ENCODE assay signal across 17 mouse cellular contexts in the genomic region with DNA sequence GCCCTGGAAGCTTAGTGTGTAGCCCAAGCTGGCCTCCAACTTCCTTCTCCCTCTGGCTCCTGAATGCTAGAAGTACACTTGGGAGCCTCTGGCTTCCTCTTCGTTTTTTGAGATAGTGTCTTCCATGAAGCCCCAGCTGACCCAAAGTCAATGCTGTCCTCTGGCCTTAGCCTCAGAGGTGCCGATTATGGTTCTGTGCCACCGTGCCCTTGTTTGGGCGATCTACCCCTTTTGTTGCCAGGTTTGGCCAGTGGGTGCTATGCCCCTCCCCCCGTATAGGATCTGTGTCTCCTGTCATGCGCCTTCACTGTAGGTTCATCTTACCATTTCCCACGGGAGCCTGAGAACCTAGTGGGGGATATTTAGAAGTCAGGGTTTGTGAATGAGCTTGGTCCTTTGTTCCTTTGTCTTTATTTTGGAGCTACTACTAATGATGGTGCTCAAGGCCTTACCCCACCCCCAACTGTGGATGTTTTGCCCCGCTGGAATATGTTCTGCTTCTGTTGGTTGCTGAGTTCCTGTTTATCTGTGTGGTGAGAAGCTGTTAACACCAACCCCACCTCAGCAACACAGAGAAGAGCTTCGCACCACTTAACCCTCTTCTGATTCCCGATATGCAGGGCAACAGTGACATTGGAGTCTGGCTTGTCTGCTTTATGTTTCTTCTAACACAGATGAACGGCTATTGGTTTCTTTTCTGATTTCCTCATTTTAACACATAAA. TPM values are rescaled to one million over a fixed set of nuclear protein-coding genes. Genes with fewer than 3 reads are reported as not detected.
DNase-seq lines count a peak whose midpoint lies in the region; ATAC-seq and TF ChIP-seq lines count a peak whose summit lies in the region.
"Had no signal": no experiment of that assay in that cellular context is flagged by ENCODE, and none has a peak within 500 bp of the region (broad histone marks: within the 10 kb centered on the region; RNA-seq: fewer than 3 reads in every experiment).

No protein-coding gene starts in this region.

- peaks cover 4% of the 10 kb centered on the region; the same call in 1 of the 2 replicates for H3K4me1 ChIP-seq in embryonic facial prominence, embryonic 14.5 days (ENCODE audit: control insufficient read depth, insufficient read depth, low read length)
- peaks cover 22% of the 10 kb centered on the region for H3K4me1 ChIP-seq in embryonic facial prominence, embryonic 10.5 days
- peaks cover 16% of the 10 kb centered on the region for H3K4me1 ChIP-seq in heart, postnatal 0 days (ENCODE audit: control insufficient read depth, insufficient read depth)

- peak; percentile 16 for DNase-seq in embryonic facial prominence, embryonic 14.5 days (ENCODE audit: low spot score)
- DNase-seq in embryonic facial prominence, embryonic 10.5 days (ENCODE audit: low spot score), result no peak
- DNase-seq in lung, postnatal 36 days, result peak; percentile 20
- no peak for DNase-seq in lung, postnatal 10 days
- DNase-seq in heart, postnatal 0 days (ENCODE audit: low spot score), result peak; percentile 65
- no peak for DNase-seq in gastrocnemius, adult 18-20 months (ENCODE audit: low spot score)
- no peak for DNase-seq in right cerebral cortex, adult 2 months (ENCODE audit: low spot score in 2 of 2)
- DNase-seq: cerebellum, postnatal 25 days; kidney, adult 9 months; layer of hippocampus, postnatal 36 days; lung, postnatal 4 days; thymus, postnatal 14 days had no signal

- TF ChIP-seq CTCF in heart, postnatal 0 days (IDR thresholded peaks at IDR 0.05; ENCODE audit: low read depth), result no peak

- TF ChIP-seq EP300 in heart, postnatal 0 days (IDR thresholded peaks at IDR 0.05; ENCODE audit: low read depth), result peak; percentile 51; the same call in 1 of the 2 replicates

- H3K9me3 ChIP-seq in embryonic facial prominence, embryonic 14.5 days (ENCODE audit: control insufficient read depth, low read length), result no peaks in the 10 kb centered on the region
- H3K9me3 ChIP-seq in embryonic facial prominence, embryonic 10.5 days, result no peaks in the 10 kb centered on the region
- no peaks in the 10 kb centered on the region for H3K9me3 ChIP-seq in heart, postnatal 0 days (replicated peaks; ENCODE audit: control insufficient read depth, low read length)
- H3K9me3 ChIP-seq: limb, embryonic 13.5 days had no signal

- peaks cover 40% of the 10 kb centered on the region for H3K36me3 ChIP-seq in embryonic facial prominence, embryonic 14.5 days (ENCODE audit: control insufficient read depth, insufficient read depth, low read length)
- H3K36me3 ChIP-seq in embryonic facial prominence, embryonic 10.5 days (replicated peaks), result peaks cover 48% of the 10 kb centered on the region
- peaks cover 39% of the 10 kb centered on the region for H3K36me3 ChIP-seq in heart, postnatal 0 days (replicated peaks; ENCODE audit: control insufficient read depth, insufficient read depth, low read length)

- WGBS in embryonic facial prominence, embryonic 14.5 days, result 85% methylated on average over 11 of the region's 11 CpGs
- 85% methylated on average over 11 of the region's 11 CpGs for WGBS in embryonic facial prominence, embryonic 10.5 days
- 42% methylated on average over 11 of the region's 11 CpGs for WGBS in heart, postnatal 0 days

- no peak overlapping the region for H3K9ac ChIP-seq in embryonic facial prominence, embryonic 14.5 days (ENCODE audit: low read depth, low read length)
- H3K9ac ChIP-seq in heart, postnatal 0 days (replicated peaks; ENCODE audit: low read depth, low read length), result no peak overlapping the region
- H3K9ac ChIP-seq: limb, embryonic 13.5 days had no signal

- H3K27ac ChIP-seq in embryonic facial prominence, embryonic 14.5 days (replicated peaks; ENCODE audit: low read depth, low read length), result no peak overlapping the region
- no peak overlapping the region for H3K27ac ChIP-seq in embryonic facial prominence, embryonic 10.5 days (replicated peaks)
- peak overlapping the region; percentile 20; the same call in 1 of the 2 replicates for H3K27ac ChIP-seq in heart, postnatal 0 days (ENCODE audit: low read depth)
- H3K27ac ChIP-seq: limb, embryonic 13.5 days had no signal

- H3K27me3 ChIP-seq in embryonic facial prominence, embryonic 14.5 days (replicated peaks; ENCODE audit: control insufficient read depth, insufficient read depth, low read length), result no peaks in the 10 kb centered on the region
- no peaks in the 10 kb centered on the region for H3K27me3 ChIP-seq in embryonic facial prominence, embryonic 10.5 days (replicated peaks; ENCODE audit: low read depth, poor library complexity, severe bottlenecking)
- no peaks in the 10 kb centered on the region for H3K27me3 ChIP-seq in heart, postnatal 0 days (ENCODE audit: control insufficient read depth, insufficient read depth, low read length)
- H3K27me3 ChIP-seq: limb, embryonic 13.5 days had no signal

- peak; percentile 33; the same call in 1 of the 2 replicates for ATAC-seq in embryonic facial prominence, embryonic 14.5 days (ENCODE audit: low read depth)
- ATAC-seq in heart, postnatal 0 days (ENCODE audit: insufficient read depth, low read depth), result peak; percentile 85
- ATAC-seq in megakaryocyte progenitor cell, adult 5-6 weeks (replicated peaks; ENCODE audit: poor library complexity), result peak; percentile 78

- H3K4me2 ChIP-seq in embryonic facial prominence, embryonic 14.5 days (ENCODE audit: low read depth, low read length), result no peak overlapping the region
- peak overlapping the region; percentile 31; the same call in 1 of the 2 replicates for H3K4me2 ChIP-seq in heart, postnatal 0 days (ENCODE audit: low read depth, low read length)
- H3K4me2 ChIP-seq: limb, embryonic 13.5 days had no signal

- no peak overlapping the region for H3K4me3 ChIP-seq in embryonic facial prominence, embryonic 14.5 days (ENCODE audit: low read depth, low read length)
- H3K4me3 ChIP-seq in embryonic facial prominence, embryonic 10.5 days, result no peak overlapping the region
- no peak overlapping the region for H3K4me3 ChIP-seq in heart, postnatal 0 days (ENCODE audit: low read depth, low read length)
- H3K4me3 ChIP-seq: limb, embryonic 13.5 days; myocyte had no signal

RNA-seq across cellular contexts. Expression of a gene that starts 10.1 kb away (rescaled TPM):
- 59.8 and 61.2 TPM in 2 replicates for polyA plus RNA-seq in embryonic facial prominence, embryonic 14.5 days (2014; fragmentation: Nextera tagmentation; extraction: Ambion mirVana)
- polyA plus RNA-seq in embryonic facial prominence, embryonic 10.5 days (2016; fragmentation: Nextera tagmentation; extraction: Ambion mirVana), result 79.1 and 81.7 TPM in 2 replicates
- 36.7 and 42.9 TPM in 2 replicates for total RNA-seq in heart, postnatal 0 days (2014; rRNA removed; ENCODE audit: low replicate concordance)
- polyA plus RNA-seq in heart, postnatal 0 days (2015; fragmentation: Nextera tagmentation; extraction: Ambion mirVana), result 16.3 and 16.4 TPM in 2 replicates
- total RNA-seq in megakaryocyte progenitor cell, adult 5-6 weeks (2015), result 91.5 and 96.8 TPM in 2 replicates
- total RNA-seq in megakaryocyte progenitor cell, adult 5-6 weeks (2017), result 107 and 151 TPM in 2 replicates
- 10 to 100 TPM; 24.9 to 27.3 TPM for total RNA-seq in gastrocnemius, adult 18-20 months (2021)

RNA-seq across cellular contexts. Expression of a gene that starts 29.2 kb away (rescaled TPM):
- polyA plus RNA-seq in embryonic facial prominence, embryonic 14.5 days (2014; fragmentation: Nextera tagmentation; extraction: Ambion mirVana), result 0.47 TPM in 1 of 2 replicates, not detected in the other
- polyA plus RNA-seq in embryonic facial prominence, embryonic 10.5 days (2016; fragmentation: Nextera tagmentation; extraction: Ambion mirVana), result 0.55 TPM in 1 of 2 replicates, not detected in the other
- total RNA-seq in heart, postnatal 0 days (2014; rRNA removed; ENCODE audit: low replicate concordance), result not detected in 2 replicates
- 0.63 TPM in 1 of 2 replicates, not detected in the other for polyA plus RNA-seq in heart, postnatal 0 days (2015; fragmentation: Nextera tagmentation; extraction: Ambion mirVana)
- not detected in 2 replicates for total RNA-seq in megakaryocyte progenitor cell, adult 5-6 weeks (2015)
- not detected in 2 replicates for total RNA-seq in megakaryocyte progenitor cell, adult 5-6 weeks (2017)
- not detected for total RNA-seq in gastrocnemius, adult 18-20 months (2021)
- total RNA-seq: ES-E14; heart, postnatal 14 days; layer of hippocampus, postnatal 36 days had no signal
- polyA plus RNA-seq: limb, embryonic 13.5 days; myocyte had no signal

Comparison
In these comparisons a context has a peak if more than half of its experiments do, and no peak if none do; other contexts are left out.
1. DNase-seq: peak in embryonic facial prominence, embryonic 14.5 days (single experiment), lung, postnatal 36 days (single experiment) and heart, postnatal 0 days (single experiment); none in embryonic facial prominence, embryonic 10.5 days (single experiment), lung, postnatal 10 days (single experiment), gastrocnemius, adult 18-20 months (single experiment) and right cerebral cortex, adult 2 months (0 of 2).
2. ATAC-seq: peak in every context shown above with its lines; median percentile 85 in heart, postnatal 0 days; 78 in megakaryocyte progenitor cell, adult 5-6 weeks; 33 in embryonic facial prominence, embryonic 14.5 days.